Mouse (Mus musculus): ENCODE data around the gene Hoxb8. TPM values are rescaled to one million over a fixed set of nuclear protein-coding genes. Genes with fewer than 3 reads are reported as not detected.

The Hoxb8 gene
- total RNA-seq, 2 experiments from 2014 or later: not detected

- ATAC-seq (replicated peaks; ENCODE audit: low FRiP score, low TSS enrichment, poor library complexity, severe bottlenecking): no peak
Measured at GRCm38 (mm10) chr11:96296997-96297396, 15.3 kb downstream of the Hoxb8 start.

GRCm38 (mm10) chr11:96297428-96297827 lies 15.7 kb downstream of the Hoxb8 start:
- no peak for ATAC-seq (replicated peaks; ENCODE audit: low FRiP score, low TSS enrichment, poor library complexity, severe bottlenecking)

GRCm38 (mm10) chr11:96297968-96298635 lies 16.4 kb downstream of the Hoxb8 start:
- ATAC-seq (replicated peaks; ENCODE audit: low FRiP score, low TSS enrichment, poor library complexity, severe bottlenecking): no peak

GRCm38 (mm10) chr11:96298895-96299667 lies 17.4 kb downstream of the Hoxb8 start:
- no peak for ATAC-seq (replicated peaks; ENCODE audit: low FRiP score, low TSS enrichment, poor library complexity, severe bottlenecking)

GRCm38 (mm10) chr11:96299781-96300180 lies 18.1 kb downstream of the Hoxb8 start:
- no peak for ATAC-seq (replicated peaks; ENCODE audit: low FRiP score, low TSS enrichment, poor library complexity, severe bottlenecking)

- no peak for ATAC-seq (replicated peaks; ENCODE audit: low FRiP score, low TSS enrichment, poor library complexity, severe bottlenecking)
Measured at GRCm38 (mm10) chr11:96300354-96301063, 18.8 kb downstream of the Hoxb8 start.

GRCm38 (mm10) chr11:96301064-96301431 lies 19.3 kb downstream of the Hoxb8 start:
- no peak for ATAC-seq (replicated peaks; ENCODE audit: low FRiP score, low TSS enrichment, poor library complexity, severe bottlenecking)

- no peak for ATAC-seq (replicated peaks; ENCODE audit: low FRiP score, low TSS enrichment, poor library complexity, severe bottlenecking)
Measured at GRCm38 (mm10) chr11:96301837-96302236, 20.1 kb downstream of the Hoxb8 start.

GRCm38 (mm10) chr11:96302381-96303150 lies 20.9 kb downstream of the Hoxb8 start:
- no peak for ATAC-seq (replicated peaks; ENCODE audit: low FRiP score, low TSS enrichment, poor library complexity, severe bottlenecking)

- peak; percentile 59; the same call in 1 of the 2 replicates for ATAC-seq (replicated peaks; ENCODE audit: low FRiP score, low TSS enrichment, poor library complexity, severe bottlenecking)
Measured at GRCm38 (mm10) chr11:96303151-96304099, 21.7 kb downstream of the Hoxb8 start, which contains the start of gene Hoxb5. Gene Hoxb5, plus strand, starts transcription at chr11:96303336.

GRCm38 (mm10) chr11:96304381-96305195 lies 22.9 kb downstream of the Hoxb8 start:
- ATAC-seq (replicated peaks; ENCODE audit: low FRiP score, low TSS enrichment, poor library complexity, severe bottlenecking): no peak

GRCm38 (mm10) chr11:96305505-96306182 lies 23.9 kb downstream of the Hoxb8 start:
- ATAC-seq (replicated peaks; ENCODE audit: low FRiP score, low TSS enrichment, poor library complexity, severe bottlenecking): no peak

- no peak for ATAC-seq (replicated peaks; ENCODE audit: low FRiP score, low TSS enrichment, poor library complexity, severe bottlenecking)
Measured at GRCm38 (mm10) chr11:96306183-96306907, 24.6 kb downstream of the Hoxb8 start.

- ATAC-seq (replicated peaks; ENCODE audit: low FRiP score, low TSS enrichment, poor library complexity, severe bottlenecking): no peak
Measured at GRCm38 (mm10) chr11:96306908-96307269, 25.2 kb downstream of the Hoxb8 start.

- no peak for ATAC-seq (replicated peaks; ENCODE audit: low FRiP score, low TSS enrichment, poor library complexity, severe bottlenecking)
Measured at GRCm38 (mm10) chr11:96308763-96309162, 27.1 kb downstream of the Hoxb8 start.

- no peak for ATAC-seq (replicated peaks; ENCODE audit: low FRiP score, low TSS enrichment, poor library complexity, severe bottlenecking)
Measured at GRCm38 (mm10) chr11:96309288-96309687, 27.6 kb downstream of the Hoxb8 start.
